Mouse (Mus musculus): ENCODE measurements around the gene Ninj2.

Ninj2 gene

GRCm38 (mm10) chr6:120201956-120202355 lies 108.8 kb downstream of the Ninj2 start:
- no peak for DNase-seq

GRCm38 (mm10) chr6:120202406-120202805 lies 109.3 kb downstream of the Ninj2 start:
- DNase-seq: no peak

GRCm38 (mm10) chr6:120206586-120206985 lies 113.4 kb downstream of the Ninj2 start:
- no peak for DNase-seq

GRCm38 (mm10) chr6:120211536-120211935 lies 118.4 kb downstream of the Ninj2 start:
- DNase-seq: no peak

GRCm38 (mm10) chr6:120216702-120217101 lies 123.6 kb downstream of the Ninj2 start:
- no peak for DNase-seq

GRCm38 (mm10) chr6:120219281-120219680 lies 126.1 kb downstream of the Ninj2 start:
- no peak for DNase-seq

GRCm38 (mm10) chr6:120222669-120223068 lies 129.5 kb downstream of the Ninj2 start:
- peak; percentile 54 to 76 for DNase-seq

GRCm38 (mm10) chr6:120225355-120225754 lies 132.2 kb downstream of the Ninj2 start:
- no peak for DNase-seq

GRCm38 (mm10) chr6:120227068-120227467 lies 133.9 kb downstream of the Ninj2 start:
- no peak for DNase-seq

- DNase-seq: no peak
Observed at GRCm38 (mm10) chr6:120229806-120230205, 136.7 kb downstream of the Ninj2 start.

- DNase-seq: no peak
Observed at GRCm38 (mm10) chr6:120230441-120230840, 137.3 kb downstream of the Ninj2 start.

- DNase-seq: no peak
Observed at GRCm38 (mm10) chr6:120232885-120233284, 139.7 kb downstream of the Ninj2 start.

- DNase-seq: no peak
Observed at GRCm38 (mm10) chr6:120235874-120236273, 142.7 kb downstream of the Ninj2 start.

GRCm38 (mm10) chr6:120240461-120240860 lies 147.3 kb downstream of the Ninj2 start:
- peak; percentile 57 to 67 for DNase-seq

- no peak for DNase-seq
Observed at GRCm38 (mm10) chr6:120241453-120241852, 148.3 kb downstream of the Ninj2 start.

GRCm38 (mm10) chr6:120242530-120242929 lies 149.4 kb downstream of the Ninj2 start:
- DNase-seq: no peak

GRCm38 (mm10) chr6:120243250-120243649 lies 150.1 kb downstream of the Ninj2 start:
- DNase-seq: peak in 1 of 2 experiments; percentile 48

GRCm38 (mm10) chr6:120246676-120247075 lies 153.5 kb downstream of the Ninj2 start:
- no peak for DNase-seq

GRCm38 (mm10) chr6:120249831-120250230 lies 156.7 kb downstream of the Ninj2 start:
- no peak for DNase-seq
